Mouse (Mus musculus) CH12.LX (cell line): ENCODE measurements around the gene Zdhhc19.

Experiments used
- CHD1 ChIP-seq: IDR thresholded peaks from 2 replicates; pipeline ENCODE4 v1.6.1; 2012; ENCODE audit warnings: low read depth, low read length, improper control_type of control experiment, inconsistent platforms
- CTCF ChIP-seq, 2 experiments: IDR thresholded peaks in 1 of 2; conservative IDR thresholded peaks in 1 of 2; 2 replicates each; pipeline ENCODE4 v1.5.1; 2011 to 2012; ENCODE audit warnings: low read depth in 2 of 2, low read length in 2 of 2, improper control_type of control experiment in 1 of 2, inconsistent platforms in 1 of 2, mild to moderate bottlenecking in 1 of 2, moderate library complexity in 1 of 2
- EP300 ChIP-seq: IDR thresholded peaks from 2 replicates; pipeline ENCODE4 v1.6.1; 2011; ENCODE audit warnings: low read length, improper control_type of control experiment
- HCFC1 ChIP-seq: IDR thresholded peaks from 2 replicates; pipeline ENCODE4 v1.6.1; 2012; ENCODE audit warnings: low read depth, mild to moderate bottlenecking, inconsistent platforms, low read length, improper control_type of control experiment
- JUN ChIP-seq: IDR thresholded peaks from 2 replicates; pipeline ENCODE4 v1.6.1; 2011; ENCODE audit warnings: low read depth, mild to moderate bottlenecking, low read length, improper control_type of control experiment, moderate library complexity; ENCODE audit not compliant: insufficient read depth
- MAZ ChIP-seq: IDR thresholded peaks from 2 replicates; pipeline ENCODE4 v1.6.1; 2012; ENCODE audit warnings: low read depth, mild to moderate bottlenecking, inconsistent platforms, low read length, improper control_type of control experiment, moderate library complexity
- MYC ChIP-seq: IDR thresholded peaks from 2 replicates; pipeline ENCODE4 v1.6.1; 2011; ENCODE audit warnings: low read depth, mild to moderate bottlenecking, improper control_type of control experiment, low read length
- NELFE ChIP-seq: IDR thresholded peaks from 2 replicates; pipeline ENCODE4 v1.6.1; 2011; ENCODE audit warnings: low read depth, low read length, improper control_type of control experiment
- NRF1 ChIP-seq: IDR thresholded peaks from 2 replicates; pipeline ENCODE4 v1.6.1; 2014; ENCODE audit warnings: low read depth, mild to moderate bottlenecking, inconsistent platforms, low read length, improper control_type of control experiment, moderate library complexity
- POLR2A ChIP-seq: IDR thresholded peaks from 2 replicates; pipeline ENCODE4 v1.6.1; 2011; ENCODE audit warnings: low read depth, mild to moderate bottlenecking, improper control_type of control experiment, low read length
- RAD21 ChIP-seq: IDR thresholded peaks from 2 replicates; pipeline ENCODE4 v1.6.1; 2011; ENCODE audit warnings: low read depth, mild to moderate bottlenecking, low read length, improper control_type of control experiment, moderate library complexity
- SMC3 ChIP-seq: IDR thresholded peaks from 2 replicates; pipeline ENCODE4 v1.6.1; 2011; ENCODE audit warnings: low read depth, low read length, improper control_type of control experiment
- USF1 ChIP-seq: IDR thresholded peaks from 2 replicates; pipeline ENCODE4 v1.6.1; 2014; ENCODE audit warnings: low read depth, mild to moderate bottlenecking, inconsistent platforms, low read length, improper control_type of control experiment

GRCm38 (mm10) chr16:32522578-32523194 is 26.6 kb downstream of the Zdhhc19 start:
- TF ChIP-seq RAD21, result no peak
- no peak for TF ChIP-seq NRF1
- TF ChIP-seq MYC, result no peak
- TF ChIP-seq JUN, result no peak
- no peak for TF ChIP-seq POLR2A
- no peak for TF ChIP-seq CTCF (conservative IDR thresholded peaks at IDR 0.05 in 1 of 2, IDR thresholded peaks at IDR 0.05 in 1 of 2; ENCODE audit: low read depth in 2 of 2, low read length in 2 of 2)
- TF ChIP-seq NELFE, result no peak
- TF ChIP-seq HCFC1, result no peak
- TF ChIP-seq CHD1, result no peak
- TF ChIP-seq EP300, result no peak
- TF ChIP-seq USF1, result no peak
- TF ChIP-seq MAZ, result no peak
- TF ChIP-seq SMC3, result no peak
